Mouse (Mus musculus) gastrocnemius, postnatal 36 days (tissue): ENCODE measurements around the gene Tshb. TPM values are rescaled to one million over a fixed set of nuclear protein-coding genes. Genes with fewer than 3 reads are reported as not detected.
A peak's percentile ranks its signal among the peaks of the same experiment; 100 is the strongest.

Source experiments
- DNase-seq, 2 experiments: peaks; one replicate each; pipeline ENCODE4 v3.0.0; 2022
- intact Hi-C: fragments of 180-260 bp; cut with DNase I; formaldehyde crosslinking; loops from one replicate; pipeline ENCODE4 v1.15.1; 2025
- total RNA-seq, 2 experiments: library from RNA; stranded (reverse); gene quantifications; 2 replicates each; pipeline ENCODE4 v1.2.3; 2021

The Tshb gene
- total RNA-seq, 2 experiments from 2014 or later: not detected

DNA sequence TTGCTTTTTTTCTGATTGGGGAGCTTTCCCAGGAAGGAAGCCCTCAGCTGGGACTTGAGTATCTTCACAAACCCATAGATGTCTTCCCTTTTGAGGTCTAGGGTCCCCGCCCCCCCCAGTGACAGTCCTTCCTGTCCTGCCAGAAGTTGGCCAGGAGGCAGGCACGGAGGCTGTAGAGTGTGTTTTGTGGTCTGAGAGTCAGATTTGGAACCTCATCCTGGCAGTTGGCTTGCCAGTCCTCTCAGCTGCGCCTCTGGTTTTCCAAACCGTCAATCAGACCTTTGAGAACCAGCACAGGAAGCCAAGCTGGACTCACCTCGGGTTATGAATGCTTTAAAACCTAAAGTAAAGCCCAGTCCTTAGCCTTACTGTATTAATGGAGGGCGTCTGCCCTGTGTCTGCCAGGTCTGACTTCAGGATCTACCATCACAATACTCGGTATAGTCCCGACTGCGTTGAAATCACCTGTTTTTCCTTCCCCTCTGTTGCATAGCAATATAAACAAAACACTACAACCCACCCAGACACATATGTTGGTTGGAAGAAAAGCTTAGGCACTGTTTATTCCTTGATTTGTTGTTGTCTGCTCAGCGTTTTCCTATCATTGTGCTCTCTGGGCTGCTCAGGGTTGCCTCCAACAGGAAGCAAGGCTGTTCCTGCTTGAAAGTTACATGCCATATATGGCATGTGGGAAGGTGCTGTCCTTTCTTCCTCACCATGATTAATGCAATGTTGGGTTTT, 44.2 kb downstream of the Tshb start:
- intact Hi-C loops: no loop called here
- no peak for DNase-seq

DNA sequence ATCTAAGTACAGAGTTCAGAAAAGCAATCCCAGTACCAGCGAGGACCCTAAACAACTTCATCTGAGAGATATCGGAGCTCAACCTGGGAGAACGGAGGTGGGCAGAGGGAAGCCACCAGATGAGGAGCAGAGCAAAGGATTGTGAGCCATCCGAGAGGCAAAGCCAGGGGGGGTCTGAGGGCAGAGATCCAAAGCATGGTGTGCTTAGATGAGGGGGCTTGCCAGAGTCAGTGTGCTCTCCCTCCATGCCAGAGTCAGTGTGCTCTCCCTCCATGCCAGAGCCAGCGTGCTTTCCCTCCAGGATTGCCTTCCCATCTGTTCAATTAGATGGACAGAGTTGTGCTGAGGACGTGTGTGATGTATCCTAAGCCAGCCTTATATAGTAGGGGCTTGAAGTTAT, 45.4 kb downstream of the Tshb start:
- no peak for DNase-seq
- intact Hi-C loops: no loop called here

GRCm38 (mm10) chr3:102736436-102736835, 46.1 kb downstream of the Tshb start:
- intact Hi-C loops: no loop called here
- no peak for DNase-seq

- DNase-seq: peak in 1 of 2 experiments; percentile 14
- intact Hi-C loops: no loop called here
These were observed 46.9 kb downstream of the Tshb start for GRCm38 (mm10) chr3:102735638-102736037.

DNA sequence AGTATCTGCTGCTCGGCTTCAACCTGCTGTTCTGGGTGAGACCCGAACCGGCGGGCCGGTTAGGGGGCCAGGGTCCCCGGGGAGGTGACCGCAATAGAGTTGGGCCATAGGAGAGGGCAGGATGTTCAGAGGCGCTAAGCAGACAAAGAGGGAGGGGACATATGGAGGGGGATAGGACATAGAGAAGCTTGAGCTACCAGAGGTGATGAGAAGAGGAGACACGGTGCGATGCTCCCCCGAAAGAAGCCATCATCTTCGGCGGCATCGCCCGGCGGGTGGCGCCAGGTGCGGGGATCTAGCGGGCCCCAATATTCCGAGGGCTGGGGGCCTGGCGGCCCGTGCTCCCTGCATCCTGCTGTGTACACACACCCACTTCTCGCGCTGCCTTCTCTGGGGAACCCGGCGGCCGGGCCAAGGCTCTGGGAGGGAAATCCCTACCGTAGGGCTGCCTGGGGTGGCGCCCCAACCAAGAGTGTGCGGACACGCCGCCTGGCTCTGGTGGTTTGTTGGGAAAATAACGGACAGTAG, 47.4 kb downstream of the Tshb start:
- intact Hi-C loops: no loop called here
- peak in 1 of 2 experiments; percentile 43 for DNase-seq

GRCm38 (mm10) chr3:102734313-102735030, 48.0 kb downstream of the Tshb start, which contains the start of gene Tspan2:
Gene Tspan2, plus strand, starts transcription at chr3:102734529.
- intact Hi-C loops: no loop called here
- peak; percentile 60 for DNase-seq

DNA sequence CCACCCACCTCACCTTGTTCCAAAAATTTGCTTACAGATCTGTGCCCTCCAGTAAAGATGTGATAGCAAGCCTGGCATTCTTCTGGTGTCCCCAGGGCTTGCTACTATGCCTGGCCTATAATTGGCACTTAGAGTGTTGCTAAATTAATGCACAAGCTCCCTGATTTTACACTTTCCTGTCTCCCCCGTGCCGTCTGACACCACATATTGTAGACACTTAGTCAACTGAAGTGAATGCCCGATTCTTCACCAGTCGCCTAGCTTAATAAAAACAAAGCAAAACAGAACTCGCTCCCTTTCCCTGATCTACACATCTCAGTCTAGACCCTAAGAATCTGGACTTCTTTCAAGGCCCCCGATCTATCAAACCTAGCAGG, 48.6 kb downstream of the Tshb start:
- intact Hi-C loops: no loop called here
- DNase-seq: no peak

DNA sequence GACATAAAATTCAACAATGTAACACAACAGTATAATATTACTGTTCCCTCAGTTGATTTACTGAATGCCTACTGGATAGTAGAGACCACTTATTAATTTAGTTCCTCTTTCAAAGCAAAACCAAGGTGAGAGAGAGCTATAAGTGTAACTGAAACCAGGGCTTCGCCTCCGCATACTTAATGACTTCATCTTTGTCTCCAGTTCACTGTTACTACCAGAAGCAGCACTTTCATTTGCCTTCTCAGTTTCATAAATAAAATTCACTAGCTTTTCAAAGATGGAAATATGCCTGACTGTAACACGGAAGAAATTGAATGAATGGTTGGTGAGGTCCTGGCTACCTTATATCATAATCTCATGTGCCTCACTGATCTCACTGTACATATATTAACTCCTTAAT, 49.5 kb downstream of the Tshb start:
- intact Hi-C loops: no loop called here
- DNase-seq: no peak

GRCm38 (mm10) chr3:102732619-102733018, 49.9 kb downstream of the Tshb start:
- intact Hi-C loops: no loop called here
- DNase-seq: no peak

GRCm38 (mm10) chr3:102731112-102731511, 51.4 kb downstream of the Tshb start:
- no peak for DNase-seq
- intact Hi-C loops: no loop called here

- intact Hi-C loops: no loop called here
- DNase-seq: no peak
These were observed 53.1 kb downstream of the Tshb start for GRCm38 (mm10) chr3:102729416-102729815.

Other genes with a start within 250 kb of the Tshb start
- 1 to 10 TPM; 4.4 to 4.9 TPM for gene Tspan2, start 48.2 kb downstream of the Tshb start, total RNA-seq
- not detected for gene Sycp1, start 153.4 kb upstream of the Tshb start, total RNA-seq
- gene Nr1h5, start 181.4 kb upstream of the Tshb start, total RNA-seq: not detected
- gene Sike1, start 213.0 kb upstream of the Tshb start, total RNA-seq: 10 to 100 TPM; 37.0 to 46.1 TPM
- gene Csde1, start 237.7 kb upstream of the Tshb start, total RNA-seq: 100 to 1,000 TPM; 843 to 962 TPM